Mouse (Mus musculus) neural tube, embryonic 14.5 days (tissue): ENCODE data around the gene Inhbc. TPM values are rescaled to one million over a fixed set of nuclear protein-coding genes. Genes with fewer than 3 reads are reported as not detected.

Experiments
- ATAC-seq: fragments of 200-750 bp; cut with Nextera tagmentation; 2 replicates; pipeline ENCODE4 v1.8.0; 2017; ENCODE audit warnings: low read depth, mild to moderate bottlenecking, moderate TSS enrichment, moderate library complexity
- H3K27ac ChIP-seq: fragments of 300-500 bp; sonication (generic); 2 replicates; pipeline ENCODE4 v1.5.1; 2014; ENCODE audit warnings: low read depth, mild to moderate bottlenecking, control low read depth, low read length, moderate library complexity, mixed read lengths
- H3K27me3 ChIP-seq: fragments of 300-500 bp; sonication (generic); 2 replicates; pipeline ENCODE4 v1.6.1; 2014; ENCODE audit warnings: low read length; ENCODE audit not compliant: control insufficient read depth, insufficient read depth
- H3K36me3 ChIP-seq: fragments of 300-500 bp; sonication (generic); 2 replicates; pipeline ENCODE4 v1.6.1; 2014; ENCODE audit warnings: low read length, mixed read lengths; ENCODE audit not compliant: control insufficient read depth, insufficient read depth
- H3K4me1 ChIP-seq: fragments of 300-500 bp; sonication (generic); 2 replicates; pipeline ENCODE4 v1.6.1; 2014; ENCODE audit warnings: low read length; ENCODE audit not compliant: control insufficient read depth, insufficient read depth
- H3K4me2 ChIP-seq: fragments of 300-500 bp; sonication (generic); 2 replicates; pipeline ENCODE4 v1.6.1; 2014; ENCODE audit warnings: mild to moderate bottlenecking, low read depth, low read length, control low read depth
- H3K4me3 ChIP-seq: fragments of 300-500 bp; sonication (generic); 2 replicates; pipeline ENCODE4 v1.5.1; 2014; ENCODE audit warnings: low read depth, low read length, control low read depth, mixed read lengths
- H3K9ac ChIP-seq: fragments of 300-500 bp; sonication (generic); replicated peaks from 2 replicates; pipeline ENCODE4 v1.6.1; 2014; ENCODE audit warnings: low read depth, mild to moderate bottlenecking, control low read depth, low read length, mixed read lengths
- H3K9me3 ChIP-seq: fragments of 300-500 bp; sonication (generic); 2 replicates; pipeline ENCODE4 v1.6.1; 2016; ENCODE audit warnings: low read length; ENCODE audit not compliant: control insufficient read depth
- WGBS: fragments of 180-500 bp; shearing (Covaris S2); extraction: QIAGEN DNeasy Blood & Tissue Kit; methylation state at CpG from one replicate; pipeline ENCODE4 v1.1.7; 2014; 5-methylcytosine and 5-hydroxymethylcytosine counted together
- polyA plus RNA-seq: library from polyadenylated mRNA; unstranded; fragments of >200 nt; fragmentation: Nextera tagmentation; extraction: Ambion mirVana; gene quantifications from 2 replicates; pipeline ENCODE4 v1.2.1, GENCODE M21; 2014

Inhbc gene
- polyA plus RNA-seq, 1 experiment from 2014 or later = not detected

DNA sequence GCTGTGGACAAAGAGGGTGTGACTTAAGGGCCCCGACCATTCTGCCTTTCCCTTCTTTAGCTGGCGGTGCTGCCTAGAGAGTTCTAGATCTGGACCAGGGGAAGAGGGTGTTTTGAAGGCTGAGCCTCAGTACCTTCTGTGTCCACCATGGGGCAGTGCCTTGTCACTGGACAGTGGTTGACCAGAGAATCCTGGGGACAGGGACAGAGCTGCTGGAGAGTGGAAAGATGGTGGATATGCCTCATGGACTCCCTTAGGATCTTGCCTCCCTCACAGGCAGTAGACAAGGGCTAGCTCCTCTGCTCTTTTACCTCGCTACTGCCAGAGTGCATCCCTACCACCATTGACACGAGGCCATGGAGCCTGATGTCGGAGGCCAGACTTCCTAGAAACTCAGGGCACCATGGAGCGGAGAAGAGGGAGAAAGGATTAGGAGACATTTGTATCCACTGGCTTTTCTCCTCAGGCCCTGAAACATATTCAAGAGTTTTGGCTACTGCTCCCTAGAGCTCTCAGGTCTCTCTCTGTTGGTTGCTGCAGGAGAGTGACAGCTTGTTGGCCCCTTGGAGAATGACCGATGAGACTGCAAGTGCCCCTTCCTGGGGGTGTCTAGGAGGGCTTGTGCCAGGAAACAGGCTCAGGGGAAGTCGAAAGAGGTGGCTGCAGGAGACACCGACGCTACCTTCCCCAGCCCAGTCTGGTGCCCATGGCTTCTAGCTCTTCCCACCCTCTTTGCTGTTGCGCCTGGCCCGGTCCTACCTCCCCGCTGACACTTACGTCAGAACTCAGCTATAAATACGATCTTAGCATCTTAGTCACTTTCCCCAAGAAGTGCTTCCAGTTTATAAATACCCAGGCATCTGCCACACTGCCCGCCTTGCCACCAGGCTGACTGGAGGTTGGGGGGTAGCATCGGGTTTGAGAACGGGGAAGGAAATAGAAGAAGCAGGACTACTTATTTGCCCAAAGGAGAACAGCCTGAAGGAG lies 16.0 kb downstream of the Inhbc start, which contains the start of gene Inhbe:
Gene Inhbe, minus strand, starts transcription at position 503 of the 987 bp plus-strand sequence.
- ATAC-seq = no peak
- 87% methylated on average over 18 of the region's 18 CpGs for WGBS

DNA sequence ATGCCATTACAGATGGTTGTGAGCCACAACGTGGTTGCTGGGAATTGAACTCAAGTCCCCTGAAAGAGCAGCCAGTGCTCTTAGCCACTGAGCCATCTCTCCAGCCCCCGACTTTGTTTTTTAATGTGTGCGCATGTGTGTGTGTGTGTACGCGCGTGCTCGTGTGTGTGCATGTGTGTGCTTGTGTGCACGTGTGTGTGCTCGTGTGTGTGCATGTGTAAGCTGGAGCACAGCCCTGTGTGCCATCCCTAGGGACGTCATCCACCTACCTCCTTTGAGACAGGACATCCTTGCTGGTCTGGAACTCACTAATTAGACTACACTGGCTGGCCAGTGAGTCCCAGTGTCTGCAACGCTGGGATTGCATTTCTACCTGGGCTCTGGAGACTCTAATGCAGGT lies 17.5 kb downstream of the Inhbc start:
- Histone ChIP-seq H3K27ac (no peak overlapping the region), H3K36me3 (no peaks in the 10 kb centered on the region), H3K9me3 (no peaks in the 10 kb centered on the region), H3K4me2 (no peak overlapping the region), H3K4me1 (no peaks in the 10 kb centered on the region), H3K4me3 (no peak overlapping the region), H3K9ac (no peak overlapping the region), H3K27me3 (no peaks in the 10 kb centered on the region; the same call in 1 of the 2 replicates)
- WGBS = 93% methylated on average over 11 of the region's 11 CpGs
- ATAC-seq = no peak

More for the DNA sequence above, 16.0 kb downstream of the Inhbc start, which contains the start of gene Inhbe:
- no peaks in the 10 kb centered on the region for H3K9me3 ChIP-seq
- H3K4me3 ChIP-seq = no peak within 1 kb of the TSS
- no peaks in the 10 kb centered on the region for H3K36me3 ChIP-seq
- H3K9ac ChIP-seq = no peak within 1 kb of the TSS
- no peak within 1 kb of the TSS for H3K4me2 ChIP-seq
- H3K27me3 ChIP-seq = no peaks in the 10 kb centered on the region; the same call in 1 of the 2 replicates
- H3K27ac ChIP-seq = no peak within 1 kb of the TSS
- H3K4me1 ChIP-seq = no peaks in the 10 kb centered on the region

DNA sequence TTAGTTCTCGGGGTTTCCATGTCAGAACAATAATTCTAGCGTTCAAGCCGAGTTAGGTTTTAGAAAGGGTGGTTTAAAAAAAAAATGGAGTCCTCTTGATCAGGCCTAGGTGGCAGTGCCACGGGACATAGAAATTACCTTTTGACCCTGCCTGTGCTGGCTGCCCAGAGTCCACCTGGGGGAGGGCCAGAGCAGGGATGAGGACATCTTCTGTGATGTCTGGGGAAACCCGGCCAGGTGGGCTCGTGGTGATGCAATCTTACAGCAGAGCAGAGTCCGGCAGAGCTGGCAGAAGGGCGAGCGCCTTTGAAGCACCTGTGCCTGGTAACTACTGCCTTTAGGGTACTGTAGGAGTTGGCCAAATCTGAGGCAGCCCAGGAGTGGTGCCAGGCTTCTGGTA lies 18.0 kb downstream of the Inhbc start:
- Histone ChIP-seq H3K27me3 (no peaks in the 10 kb centered on the region; the same call in 1 of the 2 replicates), H3K36me3 (no peaks in the 10 kb centered on the region), H3K4me2 (no peak overlapping the region), H3K27ac (no peak overlapping the region), H3K9ac (no peak overlapping the region), H3K4me3 (no peak overlapping the region), H3K4me1 (no peaks in the 10 kb centered on the region), H3K9me3 (no peaks in the 10 kb centered on the region)
- WGBS = 87% methylated on average over 9 of the region's 9 CpGs
- ATAC-seq = no peak

DNA sequence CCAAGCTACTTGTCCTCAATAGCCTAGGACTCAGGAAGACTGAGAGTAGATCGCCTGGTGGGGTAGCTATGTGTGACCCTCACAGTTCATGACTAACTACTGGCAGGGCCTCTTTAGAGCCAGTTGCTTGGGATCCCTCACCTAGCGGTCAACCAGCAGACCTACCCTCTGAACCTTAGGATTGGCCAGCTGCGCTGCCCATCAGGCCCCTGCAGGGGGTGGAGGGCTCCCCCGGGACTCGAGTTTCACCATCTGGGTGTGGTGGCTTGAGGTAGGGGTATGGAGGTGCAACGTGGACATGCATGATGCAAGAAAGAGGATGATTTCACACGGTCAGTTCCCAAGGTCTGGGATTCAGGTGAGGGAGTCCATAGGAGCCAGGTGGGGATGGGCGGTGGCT lies 18.5 kb downstream of the Inhbc start:
- H3K27me3 ChIP-seq = no peaks in the 10 kb centered on the region; the same call in 1 of the 2 replicates
- ATAC-seq = no peak
- no peak overlapping the region for H3K27ac ChIP-seq
- no peak overlapping the region for H3K4me2 ChIP-seq
- no peaks in the 10 kb centered on the region for H3K4me1 ChIP-seq
- H3K9me3 ChIP-seq = no peaks in the 10 kb centered on the region
- 78% methylated on average over 8 of the region's 8 CpGs for WGBS
- no peak overlapping the region for H3K9ac ChIP-seq
- no peaks in the 10 kb centered on the region for H3K36me3 ChIP-seq
- no peak overlapping the region for H3K4me3 ChIP-seq

DNA sequence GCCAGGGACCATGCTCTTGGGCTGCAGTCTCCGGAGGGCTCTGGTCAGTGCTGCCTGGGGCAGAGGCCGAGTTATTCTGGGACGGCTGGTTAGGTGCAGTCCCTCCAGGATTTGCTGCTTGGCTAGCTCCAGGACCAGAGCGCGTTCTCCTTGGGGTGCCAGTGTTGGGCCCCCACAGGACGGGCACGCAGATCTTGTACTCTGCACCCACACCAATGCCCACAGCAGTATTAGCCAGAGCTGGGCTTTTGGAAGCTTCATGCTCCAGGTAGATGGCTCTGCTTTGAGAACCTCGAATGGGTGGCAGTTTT lies 19.0 kb downstream of the Inhbc start:
- 83% methylated on average over 8 of the region's 8 CpGs for WGBS
- peak; percentile 6; the same call in 1 of the 2 replicates for ATAC-seq
- no peak overlapping the region for H3K9ac ChIP-seq

DNA sequence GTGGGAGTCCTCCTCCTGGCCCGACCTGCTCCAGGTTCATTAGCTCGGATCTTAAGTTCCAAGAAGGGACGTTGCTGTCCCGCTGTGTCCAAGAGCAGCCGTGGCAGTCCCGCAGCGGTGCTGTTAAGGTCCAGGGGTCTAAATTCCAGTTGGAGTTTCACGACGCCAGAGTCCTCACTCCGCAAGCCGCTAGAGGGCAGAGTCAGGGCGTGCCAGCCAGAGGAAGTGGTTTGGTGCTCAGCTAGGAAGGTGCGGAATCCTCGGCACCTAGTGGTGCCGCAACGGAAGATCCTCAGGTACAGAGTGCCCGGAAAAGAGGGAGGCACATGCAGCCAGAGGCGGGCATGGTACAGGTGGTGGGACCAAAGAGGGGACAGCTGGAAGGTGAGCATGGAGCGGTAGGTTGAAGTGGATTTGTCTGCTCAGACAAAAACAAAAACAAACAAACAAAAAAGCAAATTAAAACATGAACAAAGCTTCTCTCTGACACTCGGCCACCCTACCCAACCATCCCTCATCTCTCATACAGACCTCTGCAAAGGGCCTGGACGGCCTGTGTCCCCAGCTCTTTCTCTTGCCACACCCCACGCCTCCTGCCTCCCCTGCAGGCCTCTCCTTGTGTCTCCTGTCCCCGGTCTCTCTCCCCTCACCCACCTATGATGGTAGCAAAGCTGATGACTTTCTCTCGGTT lies 19.5 kb downstream of the Inhbc start:
- no peak overlapping the region for H3K4me3 ChIP-seq
- ATAC-seq = peak; percentile 72; the same call in 1 of the 2 replicates
- no peak overlapping the region for H3K27ac ChIP-seq
- no peaks in the 10 kb centered on the region for H3K9me3 ChIP-seq
- no peaks in the 10 kb centered on the region; the same call in 1 of the 2 replicates for H3K27me3 ChIP-seq
- peak overlapping the region; percentile 1; the same call in 1 of the 2 replicates for H3K9ac ChIP-seq
- no peaks in the 10 kb centered on the region for H3K36me3 ChIP-seq
- no peaks in the 10 kb centered on the region for H3K4me1 ChIP-seq
- H3K4me2 ChIP-seq = peak overlapping the region; percentile 21; the same call in 1 of the 2 replicates
- 13% methylated on average over 24 of the region's 24 CpGs for WGBS

More for the DNA sequence above, 19.0 kb downstream of the Inhbc start:
- Histone ChIP-seq H3K4me1 (no peaks in the 10 kb centered on the region), H3K4me2 (peak overlapping the region; percentile 21; the same call in 1 of the 2 replicates), H3K27me3 (no peaks in the 10 kb centered on the region; the same call in 1 of the 2 replicates), H3K9me3 (no peaks in the 10 kb centered on the region), H3K4me3 (no peak overlapping the region), H3K36me3 (no peaks in the 10 kb centered on the region), H3K27ac (no peak overlapping the region)

DNA sequence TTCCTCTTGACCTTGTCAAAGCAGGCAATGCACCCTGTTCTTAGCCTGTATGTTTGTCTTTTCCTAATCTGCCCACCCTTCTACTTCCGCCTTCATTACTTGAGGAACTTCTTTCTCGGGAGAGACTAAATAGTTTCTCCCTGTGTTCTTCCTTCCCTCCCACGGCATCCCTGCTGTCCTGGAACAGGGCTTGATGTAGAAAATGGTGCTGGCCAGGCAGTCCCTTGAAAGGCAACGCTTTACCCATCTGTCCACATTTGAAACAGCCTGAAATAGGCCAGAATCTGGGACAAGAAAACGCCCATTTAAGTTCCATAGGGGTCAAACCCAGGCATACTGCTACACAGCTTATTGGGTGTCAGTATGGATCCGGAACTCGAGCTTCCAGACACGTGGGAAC lies 20.4 kb downstream of the Inhbc start:
- 79% methylated on average over 8 of the region's 8 CpGs for WGBS
- Histone ChIP-seq H3K27ac (no peak overlapping the region), H3K36me3 (no peaks in the 10 kb centered on the region), H3K9me3 (no peaks in the 10 kb centered on the region), H3K9ac (no peak overlapping the region), H3K4me3 (no peak overlapping the region), H3K27me3 (no peaks in the 10 kb centered on the region; the same call in 1 of the 2 replicates), H3K4me2 (no peak overlapping the region), H3K4me1 (no peaks in the 10 kb centered on the region)
- ATAC-seq = no peak

DNA sequence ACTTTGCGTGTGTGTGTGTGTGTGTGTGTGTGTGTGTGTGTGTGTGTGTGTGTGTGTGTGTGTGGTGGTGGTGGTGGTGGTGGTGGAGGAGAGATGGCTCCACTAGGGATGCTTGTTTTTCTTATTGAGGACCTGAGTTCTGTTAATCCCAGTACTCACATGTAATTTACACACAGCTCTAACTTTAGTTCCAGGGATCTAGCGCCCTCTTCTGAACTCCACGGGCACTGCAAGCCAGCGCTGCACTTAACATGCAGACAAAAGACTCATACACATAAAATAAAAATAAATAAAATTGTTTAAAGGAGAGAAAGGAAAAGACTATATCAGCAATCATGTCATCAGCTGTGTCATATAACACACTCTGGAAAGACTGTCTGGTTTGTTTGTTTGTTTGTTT lies 21.3 kb downstream of the Inhbc start:
- Histone ChIP-seq H3K4me2 (no peak overlapping the region), H3K27me3 (no peaks in the 10 kb centered on the region; the same call in 1 of the 2 replicates), H3K9ac (no peak overlapping the region), H3K9me3 (no peaks in the 10 kb centered on the region), H3K27ac (no peak overlapping the region), H3K36me3 (no peaks in the 10 kb centered on the region), H3K4me3 (no peak overlapping the region), H3K4me1 (no peaks in the 10 kb centered on the region)
- 63% methylated on average over 4 of the region's 4 CpGs for WGBS
- ATAC-seq = no peak
